Mouse (Mus musculus) bone marrow, adult 2 months (tissue): ENCODE data around the gene Trim54.

Experiments used
- CTCF ChIP-seq: fragments of 200-500 bp; IDR thresholded peaks from 2 replicates; pipeline ENCODE4 v1.5.1; 2011; ENCODE audit warnings: low read length, control low read depth; ENCODE audit not compliant: control insufficient read depth, insufficient read depth
- POLR2A ChIP-seq: fragments of 200-500 bp; IDR thresholded peaks from 2 replicates; pipeline ENCODE4 v1.6.1; 2011; ENCODE audit warnings: low read depth, mild to moderate bottlenecking, control low read depth, low read length, borderline replicate concordance; ENCODE audit not compliant: control insufficient read depth

DNA sequence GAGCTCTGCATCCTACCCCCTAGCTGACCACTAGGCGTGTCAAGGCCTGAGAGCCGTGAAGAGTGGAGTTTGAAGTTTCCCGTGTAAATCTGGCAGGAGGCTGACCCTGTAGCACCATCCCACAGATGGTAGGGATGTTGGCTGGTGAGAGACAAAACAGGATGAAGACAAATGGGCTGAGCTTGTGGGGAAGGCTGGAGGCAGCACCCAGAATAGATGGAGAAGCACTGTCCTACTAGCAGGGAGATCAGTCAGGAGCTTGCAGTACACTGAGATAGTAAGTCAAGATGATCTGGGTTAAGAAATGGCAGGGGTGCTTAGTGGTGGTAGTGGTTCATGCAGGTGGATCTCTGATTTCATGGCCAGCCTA is 35.7 kb upstream of the Trim54 start:
- TF ChIP-seq CTCF, result no peak
- no peak for TF ChIP-seq POLR2A
